Mouse (Mus musculus) kidney, postnatal 36 days (tissue): ENCODE results near the gene Stk16.
A peak's percentile ranks its signal among the peaks of the same experiment; 100 is the strongest.

Source experiments
- DNase-seq, 2 experiments: peaks; one replicate each; pipeline ENCODE4 v3.0.0; 2021 to 2022; ENCODE audit warnings: mixed read lengths in 2 of 2

Gene Stk16

DNA sequence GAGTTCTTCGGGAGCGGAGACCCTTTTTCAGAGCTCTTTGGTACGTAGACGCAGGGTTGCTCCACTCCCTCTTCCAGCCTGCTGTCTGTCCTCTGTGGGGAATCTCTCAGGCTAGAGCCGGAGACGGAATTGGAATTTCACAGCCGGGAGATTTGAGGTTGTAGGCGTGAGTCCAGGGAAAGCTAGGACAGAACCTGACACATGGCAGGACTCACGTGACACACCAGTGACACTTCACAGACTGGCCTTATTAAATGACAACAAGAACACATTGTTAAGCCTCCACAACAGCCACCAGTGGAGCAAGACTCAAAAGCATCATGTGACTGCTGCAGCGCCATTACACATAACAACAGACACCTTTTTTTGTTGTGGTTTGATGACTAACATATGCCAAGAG lies 29.0 kb downstream of the Stk16 start:
- DNase-seq, result no peak

DNA sequence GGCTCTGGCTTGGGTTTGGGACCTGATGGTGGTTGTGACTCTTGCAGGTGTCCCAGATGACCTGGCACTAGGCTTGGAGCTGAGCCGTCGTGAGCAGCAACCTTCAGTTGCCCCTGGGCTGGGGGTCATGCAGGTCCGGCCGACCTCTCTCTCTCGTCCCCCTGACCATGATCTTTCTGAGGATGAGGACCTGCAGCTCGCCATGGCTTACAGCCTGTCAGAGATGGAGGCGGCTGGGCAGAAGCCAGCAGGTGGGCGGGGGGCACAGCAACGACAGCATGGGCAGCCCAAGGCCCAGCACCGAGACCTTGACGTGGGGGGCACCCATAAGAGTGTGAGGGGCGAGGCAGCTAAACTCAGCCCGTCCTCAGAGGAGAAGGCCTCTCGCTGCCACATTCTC lies 32.8 kb downstream of the Stk16 start:
- DNase-seq, result no peak

DNA sequence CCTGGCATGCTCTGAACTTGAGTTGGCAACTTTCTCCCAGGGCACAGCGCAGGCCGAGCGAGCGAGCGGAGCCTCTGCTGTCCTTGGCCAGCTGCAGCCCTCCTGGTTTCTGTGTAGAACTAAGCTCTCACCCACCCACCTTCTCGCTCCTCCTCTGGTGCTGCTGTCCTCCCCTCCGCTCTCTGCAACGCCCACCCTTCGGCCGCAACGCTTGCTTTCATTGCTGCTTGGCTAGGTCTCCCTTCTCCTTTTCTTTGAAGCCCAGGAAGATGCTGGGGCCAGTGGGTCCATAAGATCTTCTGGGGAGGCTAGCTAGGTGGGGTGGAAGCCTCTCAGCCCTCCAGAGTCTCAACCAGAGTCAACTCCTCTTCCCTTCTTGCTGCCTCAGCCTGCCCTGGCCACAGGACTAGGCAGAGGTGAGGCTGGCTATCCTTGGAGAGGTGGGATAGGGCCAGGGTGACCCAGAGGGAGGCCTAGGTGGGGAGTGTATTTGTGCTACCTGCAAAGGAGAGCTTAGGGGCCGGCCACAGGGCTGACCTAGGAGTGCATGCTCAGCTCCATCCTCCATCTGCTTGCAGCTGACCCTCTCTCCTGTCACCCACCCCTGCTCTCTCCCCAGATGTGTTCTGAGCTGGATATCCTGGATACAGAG lies 33.7 kb downstream of the Stk16 start:
- no peak for DNase-seq

DNA sequence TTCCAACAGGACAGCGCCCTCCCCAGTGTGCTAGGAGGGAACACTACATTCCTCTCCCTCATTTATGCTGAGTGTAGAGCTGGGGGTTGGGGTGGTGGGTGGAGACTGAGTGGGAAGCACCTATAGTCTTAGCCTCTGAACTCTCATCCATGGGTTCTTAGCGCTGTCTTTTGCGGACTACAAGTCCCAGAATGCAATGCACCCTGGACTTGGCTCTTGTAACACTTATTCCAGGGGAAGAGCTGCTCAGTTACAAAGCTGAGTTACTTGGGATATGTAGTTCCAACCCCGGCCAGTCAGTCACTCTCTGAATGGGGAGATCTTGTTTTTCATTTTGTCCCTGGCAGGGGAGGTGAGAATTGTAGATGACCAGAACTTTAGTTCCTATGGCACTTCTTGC lies 34.2 kb downstream of the Stk16 start:
- DNase-seq, result peak; percentile 53 to 75

DNA sequence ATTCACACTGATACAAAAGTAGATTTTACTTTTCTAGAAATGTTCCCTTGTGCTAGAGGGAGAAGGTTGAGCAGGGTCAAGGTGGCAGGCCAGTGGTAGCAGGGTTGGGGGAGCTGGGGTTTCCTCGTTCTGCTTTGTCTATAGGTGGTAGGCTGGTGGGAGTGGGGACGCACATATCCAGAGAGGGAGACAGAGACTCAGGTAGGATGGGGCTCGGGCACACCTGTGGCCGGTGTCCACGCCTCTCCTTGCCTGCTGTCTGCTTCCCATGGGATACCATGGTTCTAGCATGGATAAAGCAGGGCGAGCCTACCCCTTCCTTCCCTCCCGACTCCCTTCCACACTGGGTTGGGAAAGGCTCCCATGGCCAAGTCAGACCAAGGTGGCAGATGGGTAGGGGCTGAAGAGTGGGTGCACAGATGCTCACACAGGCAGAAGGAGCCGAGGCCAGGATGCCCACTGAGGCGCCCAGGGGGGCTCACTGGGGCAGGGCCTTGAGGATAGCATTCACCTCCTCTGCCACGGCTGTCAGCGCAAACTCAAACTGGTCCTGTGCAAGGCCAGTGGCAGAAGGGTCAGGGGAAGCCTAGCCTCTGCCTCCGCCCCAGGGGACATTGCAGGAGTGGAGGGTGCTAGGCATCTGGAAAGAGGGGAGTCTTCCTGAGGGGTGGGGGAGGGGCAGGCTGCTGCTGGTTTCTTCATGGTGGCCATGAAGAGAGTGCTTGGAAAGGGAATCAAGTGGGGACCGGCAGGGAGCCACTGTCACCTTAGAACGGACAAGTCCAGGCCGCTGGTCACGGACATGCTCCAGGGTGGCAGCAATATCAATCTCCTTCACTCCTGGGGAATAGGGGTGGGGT lies 36.7 kb downstream of the Stk16 start:
- no peak for DNase-seq

DNA sequence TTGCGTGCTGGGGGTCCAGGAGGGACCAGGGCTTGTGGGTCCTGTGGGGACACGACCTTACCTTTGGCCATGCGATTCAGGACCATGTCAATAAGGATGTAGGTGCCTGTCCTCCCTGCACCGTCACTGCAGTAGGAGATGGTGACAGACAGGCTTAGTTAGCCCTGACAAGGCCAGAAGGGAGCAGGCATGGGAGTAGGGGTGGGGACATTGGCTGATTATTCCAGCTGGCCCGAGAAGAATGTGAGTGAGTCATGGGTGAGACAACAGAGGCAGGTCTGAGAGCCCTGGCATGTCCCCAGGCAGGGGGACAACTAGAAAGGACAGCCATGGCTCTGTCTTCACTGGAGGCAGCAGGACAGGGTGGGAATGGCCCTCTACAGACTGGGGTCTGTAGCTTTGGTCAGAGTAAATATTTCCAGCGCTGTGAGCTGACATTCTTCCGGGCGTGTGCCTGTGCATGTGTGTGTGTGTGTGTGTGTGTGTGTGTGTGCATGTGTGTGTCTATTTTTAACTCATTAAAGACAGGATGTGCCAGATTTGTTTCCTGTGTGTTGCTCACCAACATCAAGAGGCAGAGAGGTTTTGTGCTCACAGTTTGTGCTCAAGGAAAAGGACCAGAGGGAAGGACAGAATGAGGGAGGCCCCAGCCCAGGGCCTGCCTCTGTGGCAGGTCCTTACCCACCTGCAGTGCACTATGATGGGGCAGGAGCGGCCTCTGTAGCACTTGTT lies 37.6 kb downstream of the Stk16 start:
- no peak for DNase-seq

DNA sequence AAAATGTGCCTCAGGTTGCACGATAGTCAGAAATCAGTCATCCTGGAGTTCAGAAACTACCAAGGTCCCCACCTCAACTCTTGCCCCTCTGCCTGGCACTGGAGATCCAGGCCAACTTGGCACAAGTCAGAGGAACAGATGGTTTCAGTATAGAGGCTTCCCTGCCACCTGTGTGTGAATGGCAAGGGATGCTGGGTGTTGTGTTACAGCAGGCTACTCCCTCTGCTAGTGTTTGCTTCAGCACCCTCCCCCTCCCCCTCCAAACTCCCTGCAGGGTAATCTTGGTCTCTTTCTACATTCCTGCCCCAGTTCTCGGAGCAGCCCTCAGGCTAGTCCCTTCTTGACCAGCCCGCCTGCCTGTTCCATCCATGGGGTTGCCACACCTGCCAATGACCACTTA lies 39.9 kb downstream of the Stk16 start:
- DNase-seq, result no peak

DNA sequence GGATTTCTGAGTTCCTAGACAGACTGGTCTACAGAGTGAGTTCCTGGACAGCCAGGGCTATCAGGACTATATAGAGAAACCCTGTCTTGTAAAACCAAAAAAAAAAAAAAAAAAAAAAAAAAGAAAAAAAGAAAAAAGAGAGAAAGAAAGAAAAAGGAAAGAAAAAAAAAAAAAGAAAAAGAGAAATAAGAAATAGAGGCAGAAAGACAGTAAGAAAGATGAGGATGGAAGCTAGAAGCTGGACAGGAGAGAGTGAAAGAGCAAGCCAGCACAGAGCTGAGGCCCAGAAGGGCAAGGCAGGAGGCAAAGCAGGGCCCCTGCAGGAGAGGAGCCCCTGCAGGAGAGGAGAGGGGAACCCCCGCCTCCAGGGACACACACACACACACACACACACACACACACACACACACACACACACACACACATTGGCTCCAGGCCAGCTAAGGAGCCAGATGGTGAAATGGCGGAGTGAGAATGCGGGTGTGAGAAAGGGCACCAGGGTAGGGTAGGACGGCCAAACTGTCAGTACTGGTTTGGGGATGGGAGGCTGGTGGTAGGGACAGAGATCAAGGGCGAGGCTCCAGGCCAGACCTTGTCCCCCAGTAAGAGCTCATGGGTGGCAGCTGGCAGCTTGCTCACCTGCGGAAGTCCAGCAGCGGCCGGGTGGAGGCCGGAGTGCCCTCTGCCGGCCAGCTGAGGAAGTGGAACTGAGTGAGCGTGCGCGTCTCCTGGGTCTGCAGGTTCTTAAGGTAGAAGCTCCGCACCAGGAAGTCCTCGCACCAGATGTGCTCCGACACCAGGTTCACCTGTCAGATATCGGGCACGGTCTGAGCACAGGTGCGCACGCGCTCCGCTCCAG lies 40.7 kb downstream of the Stk16 start:
- DNase-seq, result peak; percentile 91

DNA sequence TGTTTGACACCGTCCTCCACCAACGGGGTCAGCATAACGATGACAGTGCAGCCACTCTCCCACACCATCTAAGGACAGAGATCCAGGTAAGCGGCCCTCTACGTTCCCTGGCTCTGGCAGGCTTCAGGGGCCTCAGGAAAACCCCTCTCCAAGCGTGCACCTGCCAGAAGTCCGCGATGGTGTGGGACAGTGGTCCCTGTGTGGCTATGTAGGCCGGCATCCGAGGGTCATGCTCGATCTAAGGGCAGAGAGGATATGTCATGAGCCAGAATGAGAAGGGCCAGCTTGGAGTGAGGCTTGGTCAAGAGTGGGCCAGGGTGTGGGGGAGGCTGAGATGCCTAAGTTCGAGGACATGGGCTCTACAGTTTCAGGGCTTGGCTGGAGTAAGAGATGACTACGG lies 41.7 kb downstream of the Stk16 start:
- DNase-seq, result no peak

DNA sequence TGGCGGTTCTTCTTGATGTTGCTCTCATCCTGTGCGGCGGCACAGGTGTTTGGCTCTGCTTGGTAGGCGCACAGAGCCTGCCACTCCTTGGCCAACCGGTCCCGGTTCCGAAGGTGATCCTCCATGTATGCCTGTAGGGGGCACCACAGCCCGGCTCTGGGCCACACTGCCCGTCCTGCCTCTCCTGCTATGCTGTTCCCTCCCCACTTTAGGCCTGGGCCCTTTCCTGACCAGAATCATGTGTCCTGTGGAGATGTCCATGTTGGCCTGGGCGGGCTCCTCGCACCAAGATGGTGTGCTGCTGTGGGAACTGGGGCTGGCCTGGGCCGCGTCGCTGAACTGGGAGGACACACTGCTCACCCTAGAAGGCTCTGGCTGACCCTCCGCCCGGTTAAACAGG lies 42.4 kb downstream of the Stk16 start:
- DNase-seq, result no peak

DNA sequence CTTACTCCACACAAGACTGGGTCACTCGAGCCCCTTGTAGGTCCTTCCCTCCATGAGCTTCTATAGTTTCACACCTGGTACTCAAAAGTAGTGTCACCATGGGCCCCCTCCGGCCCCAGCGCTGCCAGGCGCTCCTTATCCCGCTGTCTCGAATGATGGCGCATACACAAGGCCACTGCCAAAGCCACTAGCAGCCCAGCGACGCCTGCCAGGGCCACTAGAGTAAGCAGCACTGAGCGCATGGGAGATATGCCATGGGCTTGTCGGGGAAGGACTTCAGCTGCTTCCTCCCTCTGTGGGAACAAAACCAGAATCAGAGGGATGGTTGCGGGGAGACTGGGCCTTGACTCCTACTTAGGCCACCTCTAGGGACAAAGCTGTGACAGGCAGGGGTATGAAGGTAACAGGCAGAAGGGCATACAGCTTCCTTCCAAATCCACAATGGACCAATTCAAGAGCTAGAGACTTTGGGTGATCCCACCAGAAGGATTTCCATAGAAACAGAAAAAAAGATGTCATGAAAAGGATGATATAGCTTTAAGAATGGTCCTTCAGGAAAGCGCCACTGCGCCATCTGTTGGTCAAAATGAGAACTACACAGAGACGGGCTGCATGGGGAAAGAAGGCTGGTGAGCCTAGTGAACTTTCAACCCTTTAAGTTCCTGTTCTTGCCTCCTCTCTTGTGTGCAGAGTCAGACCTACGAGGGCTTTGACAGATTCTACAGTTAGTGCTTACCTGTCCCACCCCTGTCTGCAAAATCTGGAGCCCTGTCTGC lies 43.4 kb downstream of the Stk16 start:
- DNase-seq, result peak; percentile 73 to 93

DNA sequence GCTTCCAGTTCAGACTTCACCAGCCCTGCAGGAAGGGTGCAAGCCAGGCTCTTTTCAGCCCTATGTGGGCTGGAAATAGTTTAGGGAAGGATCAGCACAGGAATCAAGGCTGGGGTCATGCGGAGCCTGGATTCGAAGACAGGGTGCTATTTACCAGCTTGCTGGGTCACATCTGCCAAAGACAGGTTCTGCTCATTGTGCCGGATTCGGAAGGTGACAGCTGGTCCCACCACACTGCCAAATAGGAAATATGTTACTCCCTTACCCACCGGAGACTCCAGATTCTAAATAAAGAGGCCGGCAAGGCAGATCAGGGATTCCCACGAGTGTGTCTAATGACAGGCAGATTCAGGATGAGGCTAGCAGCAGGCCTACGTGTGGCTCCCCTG lies 44.0 kb downstream of the Stk16 start:
- no peak for DNase-seq

DNA sequence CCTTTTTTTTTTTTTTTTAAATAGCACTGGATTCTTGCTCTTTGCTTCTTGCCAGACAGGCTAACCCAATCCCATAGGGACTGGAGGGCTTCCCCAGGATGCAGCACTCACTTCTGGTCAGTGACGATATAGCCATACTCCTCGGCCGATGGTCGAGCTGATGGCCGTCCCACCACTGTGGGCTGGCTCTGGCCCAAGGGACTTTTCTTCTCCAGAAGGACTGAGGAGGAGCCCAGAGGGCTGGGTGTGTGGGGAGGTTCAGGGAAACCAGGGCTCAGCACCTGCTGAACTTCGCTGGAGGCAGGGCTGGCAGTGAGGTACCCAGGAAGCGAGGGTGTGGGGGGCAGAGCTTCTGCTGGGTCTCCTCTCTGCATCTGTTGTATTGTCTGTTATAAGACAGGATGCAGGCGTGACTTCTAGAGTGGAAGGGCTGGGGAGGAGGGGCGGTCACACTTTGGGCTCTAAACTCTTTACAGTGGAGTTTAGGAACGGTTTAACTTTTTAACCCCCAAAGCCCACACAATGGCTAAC lies 44.9 kb downstream of the Stk16 start:
- no peak for DNase-seq

DNA sequence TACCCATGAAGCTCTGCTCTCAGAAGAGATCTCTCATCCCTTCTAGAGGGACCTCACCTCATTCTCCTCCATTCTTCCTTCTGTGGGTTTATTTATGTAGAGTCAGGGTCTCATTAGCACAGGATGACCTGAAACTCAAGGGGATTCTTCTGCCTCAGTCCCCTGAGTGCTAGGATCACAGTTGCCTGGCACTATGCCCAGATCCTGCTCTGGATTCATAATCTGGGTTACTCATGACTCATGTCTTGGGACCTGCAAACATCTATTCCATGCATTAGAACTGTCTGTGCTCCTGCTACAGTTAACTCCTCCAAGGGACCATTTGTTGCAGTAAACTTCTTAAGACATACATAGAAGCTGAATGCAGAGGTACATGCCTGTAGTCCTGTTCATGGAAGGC lies 50.6 kb downstream of the Stk16 start:
- DNase-seq, result no peak

DNA sequence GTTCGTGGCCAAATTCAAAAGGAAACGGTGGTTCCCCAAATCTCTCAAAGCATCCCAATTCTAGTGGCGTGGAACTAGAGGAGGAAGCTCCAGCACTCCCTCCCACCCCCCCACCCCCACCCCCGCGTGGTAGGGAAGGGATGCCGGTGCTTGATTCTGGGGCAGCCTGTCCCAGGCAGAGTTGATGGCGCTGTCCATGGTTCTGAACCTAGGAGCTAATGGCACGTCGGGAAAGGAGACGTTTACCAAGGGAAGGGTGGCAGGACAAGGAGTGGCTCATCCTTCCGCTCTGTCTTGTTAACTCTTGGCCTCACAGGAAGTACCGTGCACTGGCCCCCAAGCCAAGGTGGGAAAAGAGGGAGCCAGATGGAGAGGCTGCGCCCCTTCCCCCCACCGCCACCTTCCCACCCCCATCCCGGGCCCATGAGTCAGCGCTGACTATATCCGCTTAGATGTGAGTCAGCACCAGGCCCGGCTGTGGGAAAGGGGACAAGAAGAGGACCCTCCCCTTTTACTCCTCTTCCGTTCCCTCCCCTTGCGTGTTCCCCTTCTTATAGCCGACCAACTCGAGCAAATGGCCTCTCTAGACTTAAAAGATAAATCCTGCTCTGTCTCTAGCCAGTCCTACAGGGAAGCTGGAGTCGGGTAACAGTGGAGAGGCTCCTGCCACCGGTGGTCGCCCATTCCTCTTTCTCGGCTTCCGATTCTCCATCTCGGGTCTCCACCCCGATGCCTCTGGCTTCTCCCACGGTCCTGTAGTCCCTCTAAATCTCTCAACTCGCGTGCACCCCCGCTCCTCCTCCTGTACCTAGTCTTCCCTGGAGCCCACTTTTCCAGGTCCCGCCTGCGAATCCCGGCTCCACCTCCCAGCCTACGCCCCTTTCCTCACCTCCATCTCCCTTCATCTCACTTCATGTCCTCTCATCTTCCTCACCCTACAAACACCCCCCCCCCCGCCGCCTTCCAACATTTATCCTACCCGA lies 52.6 kb downstream of the Stk16 start:
- peak; percentile 56 to 88 for DNase-seq

DNA sequence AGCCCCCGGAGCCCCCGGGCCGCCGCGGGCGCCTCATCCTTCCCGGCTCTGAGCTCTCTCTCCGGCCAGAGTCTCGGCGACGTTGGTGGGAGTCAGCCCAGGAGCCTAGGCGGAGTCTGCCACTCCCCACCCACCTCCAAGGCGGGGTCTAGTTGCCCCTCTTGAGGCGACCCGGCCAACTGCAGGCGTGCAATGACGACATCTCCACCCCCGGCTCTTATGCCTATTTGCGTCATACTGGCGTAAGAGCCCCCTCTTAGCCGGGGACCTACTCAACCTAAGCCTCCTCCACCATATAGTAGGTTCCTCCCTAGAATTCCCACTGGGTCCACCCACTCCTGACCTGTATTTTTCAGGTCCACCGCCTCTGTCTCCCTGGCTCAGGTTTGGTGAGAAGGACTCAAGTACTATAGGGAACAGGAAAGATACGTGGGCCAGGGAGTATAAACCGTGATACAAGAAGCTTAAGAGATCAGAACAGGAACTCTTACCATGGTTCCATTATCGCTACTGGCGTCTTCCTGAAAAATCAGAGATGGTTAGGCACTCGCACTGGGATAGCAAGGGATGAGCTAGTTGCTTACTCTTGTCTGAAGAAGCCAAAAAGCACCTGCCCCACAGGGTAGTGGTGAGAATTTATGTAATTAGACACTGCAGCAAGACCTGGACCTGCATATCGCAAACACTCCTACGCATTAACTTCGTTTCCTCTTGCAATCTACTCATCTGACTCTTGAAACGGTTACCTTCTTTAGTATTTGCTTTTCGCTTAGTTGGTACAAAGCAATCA lies 53.6 kb downstream of the Stk16 start, which contains the start of gene Ptprn:
Gene Ptprn (minus strand): TSS at position 412 of the 790 bp plus-strand sequence.
- DNase-seq, result no peak
